Mouse (Mus musculus): ENCODE data around the gene Fbxw8. TPM values are rescaled to one million over a fixed set of nuclear protein-coding genes. Genes with fewer than 3 reads are reported as not detected.

The Fbxw8 gene
- total RNA-seq (2021): 10 to 100 TPM; 34.2 to 38.5 TPM

GRCm38 (mm10) chr5:118154839-118155564, at the start of gene Fbxw8:
Gene Fbxw8 (minus strand): TSS chr5:118155464.
- peak; percentile 88 for DNase-seq (ENCODE audit: low spot score in 2 of 2)
- intact Hi-C loops (cut with DNase I): no loop called here

- DNase-seq (ENCODE audit: low spot score in 2 of 2): no peak
- intact Hi-C loops (cut with DNase I): no loop called here
Measured at GRCm38 (mm10) chr5:118204675-118205440, 49.6 kb upstream of the Fbxw8 start.

- intact Hi-C loops (cut with DNase I): no loop called here
Measured at GRCm38 (mm10) chr5:118199670-118200069, 44.4 kb upstream of the Fbxw8 start.

GRCm38 (mm10) chr5:118197421-118197820, 42.2 kb upstream of the Fbxw8 start:
- intact Hi-C loops (cut with DNase I): no loop called here
- no peak for DNase-seq (ENCODE audit: low spot score in 2 of 2)

More at GRCm38 (mm10) chr5:118199670-118200069, 44.4 kb upstream of the Fbxw8 start:
- DNase-seq (ENCODE audit: low spot score in 2 of 2): no peak

GRCm38 (mm10) chr5:118192221-118192620, 37.0 kb upstream of the Fbxw8 start:
- intact Hi-C loops (cut with DNase I): no loop called here
- DNase-seq (ENCODE audit: low spot score in 2 of 2): no peak

- intact Hi-C loops (cut with DNase I): no loop called here
- peak in 1 of 2 experiments; percentile 55 for DNase-seq (ENCODE audit: low spot score in 2 of 2)
Measured at GRCm38 (mm10) chr5:118190491-118190890, 35.2 kb upstream of the Fbxw8 start.

- DNase-seq (ENCODE audit: low spot score in 2 of 2): no peak
- intact Hi-C loops (cut with DNase I): no loop called here
Measured at GRCm38 (mm10) chr5:118188356-118188755, 33.1 kb upstream of the Fbxw8 start.

- intact Hi-C loops (cut with DNase I): no loop called here
Measured at GRCm38 (mm10) chr5:118186903-118187633, 31.8 kb upstream of the Fbxw8 start.

GRCm38 (mm10) chr5:118177640-118178039, 22.4 kb upstream of the Fbxw8 start:
- peak in 1 of 2 experiments; percentile 33 for DNase-seq (ENCODE audit: low spot score in 2 of 2)
- intact Hi-C loops (cut with DNase I): loop anchor here (10.0 kb wide), 1 partner anchor 1507 kb away; no protein-coding TSS in a partner anchor

More at GRCm38 (mm10) chr5:118186903-118187633, 31.8 kb upstream of the Fbxw8 start:
- DNase-seq (ENCODE audit: low spot score in 2 of 2): no peak

GRCm38 (mm10) chr5:118175137-118175536, 19.9 kb upstream of the Fbxw8 start:
- intact Hi-C loops (cut with DNase I): loop anchor here (10.0 kb wide), 1 partner anchor 1510 kb away; no protein-coding TSS in a partner anchor
- no peak for DNase-seq (ENCODE audit: low spot score in 2 of 2)

GRCm38 (mm10) chr5:118174310-118175009, 19.2 kb upstream of the Fbxw8 start:
- DNase-seq (ENCODE audit: low spot score in 2 of 2): no peak
- intact Hi-C loops (cut with DNase I): loop anchor here (10.0 kb wide), 1 partner anchor 1510 kb away; no protein-coding TSS in a partner anchor

GRCm38 (mm10) chr5:118172078-118172723, 16.9 kb upstream of the Fbxw8 start:
- intact Hi-C loops (cut with DNase I): loop anchor here (2.0 to 10.0 kb wide), 2 partner anchors 73 to 1513 kb away; partner anchors contain the start of genes 2410131K14Rik and Rnft2
- peak in 1 of 2 experiments; percentile 40 for DNase-seq (ENCODE audit: low spot score in 2 of 2)

GRCm38 (mm10) chr5:118171665-118172064, 16.4 kb upstream of the Fbxw8 start:
- intact Hi-C loops (cut with DNase I): loop anchor here (1.0 to 10.0 kb wide), 3 partner anchors 58 to 1513 kb away; partner anchors contain the start of genes 2410131K14Rik and Rnft2

GRCm38 (mm10) chr5:118170888-118171529, 15.7 kb upstream of the Fbxw8 start:
- intact Hi-C loops (cut with DNase I): loop anchor here (1.0 to 10.0 kb wide), 2 partner anchors 58 to 1514 kb away; no protein-coding TSS in a partner anchor
- no peak for DNase-seq (ENCODE audit: low spot score in 2 of 2)

More at GRCm38 (mm10) chr5:118171665-118172064, 16.4 kb upstream of the Fbxw8 start:
- peak; percentile 65 to 69 for DNase-seq (ENCODE audit: low spot score in 2 of 2)

GRCm38 (mm10) chr5:118169222-118170221, 14.3 kb upstream of the Fbxw8 start:
- intact Hi-C loops (cut with DNase I): loop anchor here (10.0 kb wide), 1 partner anchor 1515 kb away; no protein-coding TSS in a partner anchor
- DNase-seq (ENCODE audit: low spot score in 2 of 2): peak in 1 of 2 experiments; percentile 42

- intact Hi-C loops (cut with DNase I): no loop called here
- peak in 1 of 2 experiments; percentile 56 for DNase-seq (ENCODE audit: low spot score in 2 of 2)
Measured at GRCm38 (mm10) chr5:118167561-118167995, 12.3 kb upstream of the Fbxw8 start.
